Mouse (Mus musculus) heart, adult 2 months (tissue): ENCODE results near the gene Fgfr1op2.

Experiments
- CTCF ChIP-seq: fragments of 200-600 bp; IDR thresholded peaks from 2 replicates; pipeline ENCODE4 v1.8.1; 2022; ENCODE audit warnings: antibody characterized with exemption, mild to moderate bottlenecking, moderate library complexity
- POLR2A ChIP-seq: fragments of 200-500 bp; IDR thresholded peaks from 2 replicates; pipeline ENCODE4 v1.6.1; 2011; ENCODE audit warnings: mild to moderate bottlenecking, low read depth, low read length, control low read depth; ENCODE audit not compliant: insufficient read depth

GRCm38 (mm10) chr6:146578111-146578531 lies 1.1 kb downstream of the Fgfr1op2 start:
- TF ChIP-seq POLR2A (no peak; the same call in 1 of the 2 replicates), CTCF (no peak)
